ENCODE assay signal across 19 mouse cellular contexts in the genomic region with DNA sequence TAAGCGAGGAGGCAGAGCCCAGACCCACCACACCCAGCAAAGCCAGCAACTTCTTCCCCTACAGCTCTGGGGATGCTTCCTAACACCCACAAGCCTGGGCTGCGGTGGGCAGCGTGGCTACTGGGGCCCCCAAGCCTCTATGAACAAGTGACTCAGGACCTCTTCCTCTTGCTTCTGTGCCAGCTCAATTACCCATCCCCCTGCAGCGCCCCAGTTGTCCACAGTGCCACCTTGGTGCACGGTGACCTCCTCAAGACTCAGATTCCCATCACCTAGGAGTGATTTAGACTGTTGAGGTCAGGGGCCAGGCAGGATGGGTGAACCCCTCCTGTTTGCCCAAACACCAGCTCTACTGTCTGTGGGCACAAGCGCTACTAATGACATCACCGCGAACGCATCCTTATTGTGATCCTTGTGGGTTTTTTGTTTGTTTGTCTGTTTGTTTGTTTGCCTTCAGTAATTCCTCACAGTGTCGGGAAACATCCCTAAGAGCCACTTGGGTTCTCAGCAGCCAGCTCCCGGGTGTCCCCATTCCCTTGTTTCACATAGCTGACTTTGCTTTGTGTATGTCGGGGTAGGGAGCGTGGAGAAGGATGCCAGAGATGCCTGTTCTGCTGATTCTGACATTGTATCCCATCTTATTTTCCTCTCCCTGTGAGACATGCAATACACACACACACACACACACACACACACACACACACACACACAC. TPM values are rescaled to one million over a fixed set of nuclear protein-coding genes. Genes with fewer than 3 reads are reported as not detected.
DNase-seq lines count a peak whose midpoint lies in the region; ATAC-seq lines count a peak whose summit lies in the region.
"Had no signal": no experiment of that assay in that cellular context is flagged by ENCODE, and none has a peak within 500 bp of the region (broad histone marks: within the 10 kb centered on the region; RNA-seq: fewer than 3 reads in every experiment).

No protein-coding gene starts in this region.

- no peak overlapping the region for H3K4me2 ChIP-seq in hindbrain, embryonic 13.5 days
- H3K4me2 ChIP-seq in hindbrain, embryonic 11.5 days (replicated peaks; ENCODE audit: low read depth, low read length), result no peak overlapping the region
- H3K4me2 ChIP-seq in forebrain, embryonic 16.5 days (ENCODE audit: low read length), result no peak overlapping the region
- H3K4me2 ChIP-seq: heart, embryonic 15.5 days; limb, embryonic 12.5 days; liver, embryonic 11.5 days had no signal

- peaks cover 35% of the 10 kb centered on the region for H3K4me1 ChIP-seq in hindbrain, embryonic 13.5 days (replicated peaks)
- peaks cover 2% of the 10 kb centered on the region; the same call in 1 of the 2 replicates for H3K4me1 ChIP-seq in hindbrain, embryonic 11.5 days (replicated peaks; ENCODE audit: control insufficient read depth, insufficient read depth, low read length)
- H3K4me1 ChIP-seq in forebrain, embryonic 16.5 days (replicated peaks; ENCODE audit: control insufficient read depth, insufficient read depth, low read length), result peaks cover 8% of the 10 kb centered on the region; the same call in 1 of the 2 replicates

- H3K9ac ChIP-seq in hindbrain, embryonic 13.5 days, result 0 out of 2 replicates have a peak overlapping the region, but pooled peaks have one; percentile 2
- no peak overlapping the region for H3K9ac ChIP-seq in hindbrain, embryonic 11.5 days (ENCODE audit: low read depth, low read length)
- no peak overlapping the region for H3K9ac ChIP-seq in forebrain, embryonic 16.5 days (replicated peaks; ENCODE audit: low read depth, low read length)
- H3K9ac ChIP-seq: heart, embryonic 15.5 days; limb, embryonic 12.5 days; liver, postnatal 0 days had no signal

- no peaks in the 10 kb centered on the region for H3K9me3 ChIP-seq in hindbrain, embryonic 13.5 days
- H3K9me3 ChIP-seq in hindbrain, embryonic 11.5 days (ENCODE audit: control insufficient read depth, low read length), result no peaks in the 10 kb centered on the region
- no peaks in the 10 kb centered on the region for H3K9me3 ChIP-seq in forebrain, embryonic 16.5 days (ENCODE audit: control insufficient read depth, low read length)
- H3K9me3 ChIP-seq: heart, embryonic 15.5 days; limb, embryonic 12.5 days had no signal

- no peak for ATAC-seq in hindbrain, embryonic 13.5 days (ENCODE audit: low FRiP score)
- ATAC-seq in hindbrain, embryonic 11.5 days (ENCODE audit: low FRiP score), result no peak
- ATAC-seq in forebrain, embryonic 16.5 days, result 0 out of 2 replicates have a peak, but pooled peaks have one; percentile 11
- ATAC-seq: CD4-positive, CD25-positive, alpha-beta regulatory T cell, adult 4 months; liver, postnatal 0 days; lung, postnatal 0 days had no signal

- 80% methylated on average over 13 of the region's 13 CpGs for WGBS in hindbrain, embryonic 13.5 days
- WGBS in hindbrain, embryonic 11.5 days, result 81% methylated on average over 13 of the region's 13 CpGs
- 78% methylated on average over 13 of the region's 13 CpGs for WGBS in forebrain, embryonic 16.5 days

- H3K27ac ChIP-seq in hindbrain, embryonic 13.5 days, result no peak overlapping the region
- H3K27ac ChIP-seq in hindbrain, embryonic 11.5 days (ENCODE audit: low read depth, low read length), result no peak overlapping the region
- H3K27ac ChIP-seq in forebrain, embryonic 16.5 days (ENCODE audit: low read length), result no peak overlapping the region; the same call in 1 of the 2 replicates
- H3K27ac ChIP-seq: heart, embryonic 15.5 days; limb, embryonic 12.5 days; macrophage had no signal

- H3K36me3 ChIP-seq in hindbrain, embryonic 13.5 days, result peaks cover 5% of the 10 kb centered on the region; the same call in 1 of the 2 replicates
- H3K36me3 ChIP-seq in hindbrain, embryonic 11.5 days (ENCODE audit: control insufficient read depth, insufficient read depth, low read length), result no peaks in the 10 kb centered on the region
- H3K36me3 ChIP-seq in forebrain, embryonic 16.5 days (ENCODE audit: control insufficient read depth, insufficient read depth), result no peaks in the 10 kb centered on the region
- H3K36me3 ChIP-seq: heart, embryonic 15.5 days; limb, embryonic 12.5 days had no signal

- no peaks in the 10 kb centered on the region for H3K27me3 ChIP-seq in hindbrain, embryonic 13.5 days
- H3K27me3 ChIP-seq in hindbrain, embryonic 11.5 days (ENCODE audit: control insufficient read depth, insufficient read depth, low read length), result no peaks in the 10 kb centered on the region
- H3K27me3 ChIP-seq in forebrain, embryonic 16.5 days (replicated peaks; ENCODE audit: control insufficient read depth, insufficient read depth, low read length), result no peaks in the 10 kb centered on the region
- H3K27me3 ChIP-seq: heart, embryonic 15.5 days; limb, embryonic 12.5 days had no signal

- DNase-seq in cerebellum, postnatal 10 days, result peak; percentile 70 to 73
- DNase-seq in cerebellum, adult 8-10 months, result no peak
- DNase-seq in hindbrain, embryonic 11.5 days (ENCODE audit: low spot score), result no peak
- peak; percentile 30 to 41 for DNase-seq in layer of hippocampus, postnatal 10 days (ENCODE audit: low spot score in 2 of 2)
- DNase-seq in layer of hippocampus, postnatal 25 days (ENCODE audit: extremely low spot score in 1 of 2, low spot score in 1 of 2), result no peak
- no peak for DNase-seq in spleen, postnatal 14 days (ENCODE audit: low spot score in 2 of 2)
- DNase-seq: adrenal gland, postnatal 25 days; kidney, postnatal 10 days; liver, postnatal 0 days; thymus, adult 18-20 months; thymus, postnatal 36 days had no signal

- H3K4me3 ChIP-seq in hindbrain, embryonic 13.5 days, result no peak overlapping the region
- H3K4me3 ChIP-seq in hindbrain, embryonic 11.5 days (ENCODE audit: low read depth, low read length), result no peak overlapping the region
- H3K4me3 ChIP-seq in forebrain, embryonic 16.5 days (replicated peaks; ENCODE audit: low read length), result no peak overlapping the region
- H3K4me3 ChIP-seq: heart, embryonic 15.5 days; limb, embryonic 12.5 days had no signal

RNA-seq across cellular contexts. Expression of gene Fbxw11, which starts 19.9 kb away (rescaled TPM):
- 116 and 118 TPM in 2 replicates for polyA plus RNA-seq in hindbrain, embryonic 13.5 days (2015; fragmentation: Nextera tagmentation; extraction: Ambion mirVana)
- polyA plus RNA-seq in hindbrain, embryonic 11.5 days (2014; fragmentation: Nextera tagmentation; extraction: Ambion mirVana), result 82.7 and 107 TPM in 2 replicates
- total RNA-seq in layer of hippocampus, postnatal 10 days (2021), result 100 to 1,000 TPM; 119 to 132 TPM
- 100 to 1,000 TPM; 139 to 150 TPM for total RNA-seq in layer of hippocampus, postnatal 25 days (2021)
- polyA plus RNA-seq in forebrain, embryonic 16.5 days (2015; fragmentation: Nextera tagmentation; extraction: Ambion mirVana), result 125 and 137 TPM in 2 replicates

Comparison
In these comparisons a context has a peak if more than half of its experiments do, and no peak if none do; other contexts are left out.
1. DNase-seq: peak in cerebellum, postnatal 10 days (2 of 2) and layer of hippocampus, postnatal 10 days (2 of 2); none in cerebellum, adult 8-10 months (single experiment), hindbrain, embryonic 11.5 days (single experiment), layer of hippocampus, postnatal 25 days (0 of 2) and spleen, postnatal 14 days (0 of 2).